Mouse (Mus musculus) left cerebral cortex, adult 18-20 months (tissue): ENCODE measurements around the gene Col13a1. TPM values are rescaled to one million over a fixed set of nuclear protein-coding genes. Genes with fewer than 3 reads are reported as not detected.

ENCODE experiments used
- total RNA-seq, 2 experiments: library from RNA; stranded (reverse); gene quantifications; 2 replicates each; pipeline ENCODE4 v1.2.3; 2021

Col13a1 gene
- total RNA-seq, 2 experiments from 2014 or later: 2.1 to 2.2 TPM

Other genes with a start within 250 kb of the Col13a1 start
- 10 to 100 TPM; 19.1 to 21.0 TPM for gene H2afy2, start 195.0 kb downstream of the Col13a1 start, total RNA-seq
- under 1 TPM in 1 of 2 experiments, not detected in 1; 0.26 TPM for gene Neurog3, start 154.0 kb upstream of the Col13a1 start, total RNA-seq
- 10 to 100 TPM; 62.3 to 63.9 TPM for gene Fam241b, start 164.8 kb upstream of the Col13a1 start, total RNA-seq